Mouse (Mus musculus) CD4-positive helper T cell, adult 2 months (primary cell): ENCODE results near the gene Ttc39a.
A peak's percentile ranks its signal among the peaks of the same experiment; 100 is the strongest.

Experiments
- DNase-seq: peaks from one replicate; pipeline ENCODE4 v3.0.0-alpha.2; 2012; ENCODE audit warnings: low read depth, missing footprints, low spot score

Ttc39a gene

DNA sequence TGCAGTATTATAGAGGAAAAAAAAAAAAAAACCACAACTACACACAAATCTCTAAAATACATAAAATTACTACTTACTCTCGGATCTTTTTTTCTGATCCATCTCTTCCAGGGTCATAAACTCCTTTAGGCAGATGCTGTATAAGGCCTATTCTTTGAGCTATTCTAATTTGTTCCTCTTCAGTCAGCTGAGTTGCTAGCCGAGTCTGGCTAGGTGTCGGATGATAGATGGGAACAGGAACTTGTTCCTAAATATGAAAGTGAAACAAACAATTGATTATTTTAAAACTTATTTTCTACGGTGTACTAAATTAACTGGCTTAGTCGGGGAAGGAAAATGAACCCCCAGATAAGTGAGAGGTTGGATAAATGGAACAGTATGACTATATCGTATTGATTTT lies 50.4 kb downstream of the Ttc39a start:
- DNase-seq = no peak

DNA sequence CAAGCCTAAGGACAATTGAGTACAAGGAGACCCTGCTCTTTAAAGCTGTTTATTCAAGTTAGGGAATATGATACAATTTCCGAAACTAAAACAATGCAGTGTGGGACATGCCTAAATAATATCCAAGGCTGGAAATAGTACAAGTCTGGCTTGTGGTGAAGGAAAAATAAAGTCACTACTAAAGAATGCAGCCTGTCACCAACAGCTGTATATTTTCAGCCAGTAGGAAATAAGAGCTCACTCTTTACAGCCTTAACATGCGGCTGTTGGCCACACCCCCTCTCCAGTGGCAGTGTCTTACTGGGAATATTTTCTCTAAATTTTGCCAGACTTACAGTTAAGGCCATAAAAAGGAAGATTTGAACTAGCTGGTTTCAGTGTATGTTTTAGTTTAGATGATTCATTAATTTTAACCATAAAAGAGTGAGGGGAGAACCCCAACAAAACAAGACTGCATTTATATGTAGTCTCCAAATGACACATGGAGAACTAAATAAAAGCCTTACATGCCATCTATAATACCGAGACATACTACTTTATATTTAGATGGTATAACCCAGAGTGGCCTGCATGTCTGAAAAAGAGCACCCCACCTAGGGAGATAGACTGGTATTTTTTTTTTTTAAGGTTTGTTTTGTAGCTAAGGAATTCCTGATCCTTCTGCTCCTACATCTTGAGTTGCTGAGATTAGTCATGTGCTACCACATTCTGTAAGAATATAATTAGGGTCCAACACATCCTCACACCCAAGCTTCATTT lies 54.2 kb downstream of the Ttc39a start:
- DNase-seq = no peak

- DNase-seq = no peak
Observed at GRCm38 (mm10) chr4:109463892-109464291, 57.5 kb downstream of the Ttc39a start.

DNA sequence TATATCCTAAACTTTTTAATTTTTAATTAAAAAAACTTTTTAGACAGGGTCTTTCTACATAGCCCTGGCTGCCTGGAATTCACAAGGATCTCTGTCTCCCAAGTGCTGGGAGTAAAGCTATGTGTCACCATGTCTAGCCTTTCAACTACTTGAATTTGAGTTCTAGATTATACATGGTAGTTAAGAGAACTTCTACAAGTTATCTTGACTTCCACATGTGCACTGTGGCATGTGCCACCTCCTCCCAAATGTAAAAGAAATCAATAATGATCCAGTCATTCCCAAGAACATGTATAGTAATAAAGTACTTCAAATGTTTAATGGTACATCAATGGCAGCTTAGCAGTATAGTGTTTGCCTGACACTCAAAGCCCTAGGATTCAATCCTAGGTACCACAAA lies 61.3 kb downstream of the Ttc39a start:
- no peak for DNase-seq

DNA sequence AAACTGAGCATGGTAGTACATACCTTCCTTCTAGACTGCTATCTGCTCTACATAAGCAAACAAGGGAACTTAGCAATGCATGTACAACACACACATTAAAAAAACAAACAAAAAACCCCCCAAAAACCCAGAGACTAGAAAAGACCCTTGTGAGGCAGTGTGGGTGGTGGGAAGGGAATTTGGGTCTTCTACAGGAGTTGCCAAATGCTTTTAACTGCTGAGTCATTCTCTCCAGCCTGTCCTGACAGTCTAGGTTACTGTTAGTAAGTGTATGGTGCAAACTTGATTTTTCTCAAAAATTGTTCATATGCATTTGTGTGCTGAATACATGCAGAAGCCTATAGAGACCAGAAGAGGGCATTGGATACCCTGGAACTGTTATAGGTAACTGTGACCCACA lies 65.2 kb downstream of the Ttc39a start:
- DNase-seq = no peak

DNA sequence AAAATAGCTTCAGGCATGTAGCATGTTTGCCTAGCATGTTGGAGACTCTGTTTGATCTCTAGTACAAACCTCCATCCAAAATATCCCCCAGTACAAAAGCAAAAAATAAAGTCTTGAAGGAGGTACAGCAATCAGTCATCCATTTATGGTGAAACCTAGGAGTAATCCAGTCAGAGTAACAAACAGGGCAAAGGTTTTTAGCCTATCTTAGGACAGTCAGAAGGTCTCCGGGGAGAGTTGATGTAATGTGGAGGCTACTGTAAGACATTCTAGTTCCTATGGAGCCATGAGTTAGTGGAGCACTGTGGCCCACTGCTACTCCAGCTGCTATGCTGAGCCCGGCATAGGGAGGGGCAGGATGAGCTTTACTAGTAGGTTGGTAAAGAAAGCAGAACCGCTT lies 66.1 kb downstream of the Ttc39a start:
- no peak for DNase-seq

DNA sequence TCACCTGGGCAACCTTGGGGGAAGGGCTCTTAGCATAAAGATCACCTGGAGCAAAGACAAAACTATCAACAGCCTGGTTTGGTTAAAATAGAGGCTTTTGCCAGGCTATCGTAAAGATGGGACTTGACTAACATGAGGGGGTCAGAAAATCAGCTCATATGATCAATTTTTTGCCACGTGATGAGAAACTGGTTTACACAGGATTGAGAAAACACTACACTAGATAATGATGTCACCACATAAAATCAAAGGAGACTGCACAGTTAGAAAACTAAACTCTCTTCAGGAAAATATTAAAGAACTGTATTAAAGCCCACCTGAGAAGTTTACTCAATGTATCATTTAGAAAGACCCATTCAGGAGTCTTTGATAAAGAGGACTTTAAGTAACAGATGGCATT lies 68.7 kb downstream of the Ttc39a start:
- DNase-seq = no peak

DNA sequence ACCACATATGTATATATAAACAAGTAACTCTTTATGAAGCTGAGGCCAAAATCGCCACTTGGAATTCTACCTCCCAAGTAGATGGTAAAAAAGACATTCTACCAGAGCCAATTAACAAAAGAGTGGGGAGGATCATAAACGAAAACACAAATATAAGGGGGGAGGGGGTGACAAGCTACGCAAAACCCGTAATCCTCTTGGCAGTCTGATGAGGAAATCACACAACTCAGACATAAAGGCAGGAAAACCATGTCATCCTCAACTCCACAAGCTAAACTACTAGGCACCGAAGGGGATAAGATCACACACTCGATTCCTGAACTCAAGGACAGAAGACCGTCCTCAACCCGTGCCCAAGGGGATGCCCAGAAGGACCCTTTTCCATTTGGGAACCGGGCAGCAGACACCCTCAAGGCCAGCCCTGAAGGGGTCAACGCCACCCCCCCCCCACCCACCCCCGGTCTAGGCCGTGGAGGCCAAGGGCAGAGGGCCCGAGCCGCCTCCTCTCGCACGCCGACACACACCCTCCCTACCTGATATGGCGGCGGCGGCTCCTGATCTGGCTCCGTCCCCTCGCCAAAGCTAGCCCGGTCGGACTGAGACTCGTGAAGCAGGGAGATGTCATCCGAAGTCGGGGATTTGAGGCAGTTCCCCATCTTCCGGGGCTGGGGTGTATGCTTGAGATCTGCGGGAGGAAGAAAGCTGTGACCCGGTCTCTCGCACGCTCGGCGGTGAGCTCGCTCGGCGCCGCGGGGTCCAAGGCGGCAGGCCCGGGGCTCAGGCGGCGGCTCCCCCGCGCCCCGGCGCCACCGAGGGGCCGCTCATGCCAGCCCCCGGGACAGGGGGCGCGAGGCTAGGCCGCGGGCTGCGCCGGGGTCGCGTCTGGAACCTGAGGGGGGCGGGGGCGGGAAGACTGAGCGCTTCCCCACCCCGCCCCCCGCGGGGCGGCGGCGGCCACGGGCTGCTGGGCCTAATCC lies 69.4 kb downstream of the Ttc39a start:
- DNase-seq = peak; percentile 45

GRCm38 (mm10) chr4:109476554-109477014 lies 70.2 kb downstream of the Ttc39a start:
- DNase-seq = peak; percentile 82

DNA sequence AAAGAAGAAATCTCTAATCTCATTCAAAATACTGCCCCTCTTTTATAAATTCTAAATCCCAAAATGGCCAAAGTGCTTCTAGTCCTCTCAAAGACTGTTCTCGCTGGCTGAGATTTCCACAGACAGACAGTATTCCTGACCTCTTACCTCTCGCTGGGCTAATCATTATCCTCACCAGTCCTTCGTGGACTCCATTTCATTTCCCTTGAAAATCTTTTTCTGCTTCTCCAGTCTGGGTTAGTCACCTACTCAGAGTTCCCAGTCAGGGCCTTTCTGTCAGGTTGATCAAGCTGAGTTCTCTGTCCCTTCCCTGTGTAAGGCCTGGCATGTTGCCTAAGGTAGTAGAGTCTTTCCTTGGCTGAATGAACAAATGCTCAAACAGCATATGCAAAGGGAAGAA lies 71.0 kb downstream of the Ttc39a start:
- no peak for DNase-seq

DNA sequence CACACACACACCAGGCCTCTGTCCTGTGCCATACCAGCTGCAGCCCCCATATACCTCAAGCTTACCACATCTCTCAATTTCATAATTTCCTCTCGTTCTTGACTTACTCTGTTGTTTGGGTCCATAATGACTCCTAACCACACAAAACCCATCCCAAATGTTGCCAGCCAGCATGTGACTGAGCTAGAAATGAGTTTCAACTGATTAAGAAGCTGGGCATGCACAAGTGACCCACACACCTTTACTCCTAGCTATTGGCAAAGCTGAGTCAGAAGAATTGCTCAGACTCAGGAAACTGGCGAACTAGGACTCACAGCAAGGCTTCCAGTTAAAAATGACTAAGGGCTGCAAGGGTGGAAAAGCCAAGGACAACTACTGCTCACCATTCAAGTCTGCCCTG lies 75.0 kb downstream of the Ttc39a start:
- DNase-seq = no peak

DNA sequence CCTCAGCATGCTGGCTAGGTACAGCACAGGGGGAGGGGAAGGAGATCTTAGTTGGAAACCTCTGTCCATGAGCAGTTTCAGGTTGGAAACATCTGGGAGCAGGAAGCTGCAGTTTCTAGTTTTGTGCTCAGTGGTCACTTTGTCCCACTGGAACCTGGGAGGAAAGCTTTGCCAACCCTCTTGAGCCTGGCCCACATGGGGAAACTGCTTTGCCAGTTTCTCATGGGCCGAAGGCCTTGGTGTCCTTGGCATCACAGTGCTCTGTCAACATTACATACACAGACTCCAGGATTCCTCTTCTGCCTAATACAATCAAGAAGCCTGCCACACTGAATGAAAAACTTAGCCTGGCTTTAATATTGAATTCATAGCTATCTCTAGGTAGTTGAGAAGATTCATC lies 76.3 kb downstream of the Ttc39a start:
- DNase-seq = no peak

GRCm38 (mm10) chr4:109484621-109485020 lies 78.2 kb downstream of the Ttc39a start, which contains the start of gene Rnf11:
Gene Rnf11 (minus strand): TSS chr4:109484728.
- DNase-seq = no peak

- no peak for DNase-seq
Observed at GRCm38 (mm10) chr4:109488812-109489211, 82.4 kb downstream of the Ttc39a start.

- no peak for DNase-seq
Observed at GRCm38 (mm10) chr4:109493581-109493980, 87.2 kb downstream of the Ttc39a start.
